Mouse (Mus musculus) CH12.LX (cell line): ENCODE results near the gene Osbpl6.

ENCODE experiments used
- CTCF ChIP-seq, 2 experiments: IDR thresholded peaks in 1 of 2; conservative IDR thresholded peaks in 1 of 2; 2 replicates each; pipeline ENCODE4 v1.5.1; 2011 to 2012; ENCODE audit warnings: low read depth in 2 of 2, low read length in 2 of 2, improper control_type of control experiment in 1 of 2, inconsistent platforms in 1 of 2, mild to moderate bottlenecking in 1 of 2, moderate library complexity in 1 of 2
- HCFC1 ChIP-seq: IDR thresholded peaks from 2 replicates; pipeline ENCODE4 v1.6.1; 2012; ENCODE audit warnings: low read depth, mild to moderate bottlenecking, inconsistent platforms, low read length, improper control_type of control experiment
- KAT2A ChIP-seq: IDR thresholded peaks from 2 replicates; pipeline ENCODE4 v1.6.1; 2012; ENCODE audit warnings: low read length, improper control_type of control experiment, inconsistent platforms; ENCODE audit not compliant: insufficient replicate concordance
- ZMIZ1 ChIP-seq: IDR thresholded peaks from 2 replicates; pipeline ENCODE4 v1.6.1; 2012; ENCODE audit warnings: low read depth, mild to moderate bottlenecking, inconsistent platforms, low read length, improper control_type of control experiment

- TF ChIP-seq KAT2A (no peak), CTCF (conservative IDR thresholded peaks at IDR 0.05 in 1 of 2, IDR thresholded peaks at IDR 0.05 in 1 of 2; ENCODE audit: low read depth in 2 of 2, low read length in 2 of 2) (no peak), HCFC1 (no peak), ZMIZ1 (no peak)
Observed at GRCm38 (mm10) chr2:76525645-76526044, 119.3 kb downstream of the Osbpl6 start.
